Mouse (Mus musculus) embryo, embryonic 11 days (tissue): ENCODE measurements around the gene Spaca3.
A peak's percentile ranks its signal among the peaks of the same experiment; 100 is the strongest.

ENCODE experiments used
- DNase-seq: peaks from one replicate; pipeline ENCODE4 v3.0.0-alpha.2; 2015

The Spaca3 gene

DNA sequence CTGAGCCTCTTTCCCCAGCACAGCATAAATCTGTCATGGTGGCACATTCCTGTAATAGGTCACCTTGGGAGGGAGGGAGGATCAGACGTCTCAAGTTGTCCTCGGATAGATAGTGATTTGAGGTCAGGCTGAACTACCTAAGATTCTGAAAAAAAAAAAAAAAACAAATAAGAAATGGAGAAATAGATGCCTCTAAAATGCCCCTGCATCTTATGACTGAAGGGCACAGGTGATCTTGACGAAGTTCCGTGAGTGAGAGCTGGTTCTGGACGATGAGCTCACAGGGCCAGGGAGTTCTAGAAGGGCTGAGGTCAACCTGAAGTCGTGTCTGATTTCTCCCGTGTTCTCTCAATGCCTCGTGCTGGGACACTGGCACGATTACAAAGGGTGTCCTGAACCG, at the start of gene Spaca3:
Gene Spaca3, plus strand, starts transcription at position 301 of the 400 bp plus-strand sequence.
- DNase-seq = no peak

DNA sequence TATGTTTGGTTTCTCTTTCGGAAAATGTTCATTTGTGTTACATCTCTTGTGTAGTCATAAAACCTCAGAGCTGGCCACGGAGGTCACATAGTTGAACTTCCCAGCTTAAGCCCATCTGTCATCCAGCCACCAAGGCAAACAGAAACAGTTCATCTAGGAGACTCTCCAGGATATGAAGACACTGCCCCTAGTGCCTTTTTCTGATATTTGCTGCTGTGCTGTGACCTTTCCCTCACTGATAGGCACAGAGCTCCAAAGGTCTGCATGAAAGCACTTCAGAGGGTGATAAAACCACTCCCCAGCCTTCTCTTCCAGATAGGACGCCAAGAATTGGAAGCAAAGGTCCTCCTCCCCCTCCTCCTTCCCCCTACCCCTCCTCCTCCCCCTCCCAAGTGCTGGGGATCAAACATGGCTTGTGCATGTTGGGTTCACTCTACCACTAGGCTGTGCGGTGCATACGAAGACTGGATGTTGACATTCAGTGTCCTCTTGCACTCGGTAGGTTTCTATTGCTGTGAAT, 49.6 kb upstream of the Spaca3 start:
- DNase-seq = peak; percentile 39

DNA sequence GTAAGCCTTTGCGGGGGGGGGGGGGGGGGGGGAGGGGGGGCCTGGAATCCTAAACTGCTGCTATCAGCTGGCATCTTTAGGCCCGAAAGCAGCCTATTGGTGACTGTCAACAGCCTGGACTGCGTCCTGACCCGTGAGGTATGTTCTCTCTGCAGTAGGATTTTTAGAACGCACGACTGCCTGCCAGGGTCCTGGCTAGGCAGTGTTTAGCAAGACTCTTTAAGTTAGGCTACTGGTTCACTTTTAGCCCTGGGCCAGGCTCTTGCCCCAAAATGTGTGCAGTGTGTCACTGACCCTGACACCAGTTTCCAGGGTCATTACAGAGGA, 48.5 kb upstream of the Spaca3 start:
- DNase-seq = no peak

- DNase-seq = peak; percentile 77
Measured at GRCm38 (mm10) chr11:80809993-80810821, 48.0 kb upstream of the Spaca3 start, which contains the start of gene Tmem98. Tmem98 (plus strand) TSS chr11:80810175.

- peak; percentile 41 for DNase-seq
Measured at GRCm38 (mm10) chr11:80811156-80811555, 47.0 kb upstream of the Spaca3 start.

- DNase-seq = no peak
Measured at GRCm38 (mm10) chr11:80815354-80815753, 42.8 kb upstream of the Spaca3 start.

DNA sequence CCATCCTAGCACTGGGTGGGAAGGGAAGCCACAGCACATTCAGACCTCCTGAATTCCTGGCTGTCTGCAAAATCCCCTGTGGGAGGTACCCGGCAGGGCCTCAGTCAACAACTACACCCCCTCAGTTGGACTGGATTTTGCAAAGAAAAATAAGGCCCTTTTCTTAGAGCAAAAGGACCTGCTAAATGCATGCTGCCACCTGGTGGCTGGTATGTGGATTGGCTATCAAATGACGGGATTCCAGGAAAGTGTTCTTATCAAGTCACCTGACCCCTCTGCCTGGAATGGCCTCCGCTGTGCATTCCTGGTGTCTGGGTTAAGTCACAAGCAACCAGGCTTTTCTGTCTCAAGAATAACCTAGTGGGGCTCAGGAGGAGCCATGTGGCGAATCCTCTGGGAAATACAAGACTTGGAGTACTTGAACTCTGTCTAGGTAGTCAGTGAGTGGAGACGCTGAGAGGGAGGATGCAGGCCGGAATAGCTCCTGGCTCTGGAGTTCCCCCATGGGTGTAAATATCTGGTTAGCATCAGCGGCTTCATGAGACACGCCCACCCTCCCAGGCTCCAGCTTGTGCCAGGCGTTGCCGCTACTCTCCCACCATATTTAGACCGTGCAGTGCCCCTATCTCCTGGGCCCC, 40.0 kb upstream of the Spaca3 start:
- peak; percentile 89 for DNase-seq

DNA sequence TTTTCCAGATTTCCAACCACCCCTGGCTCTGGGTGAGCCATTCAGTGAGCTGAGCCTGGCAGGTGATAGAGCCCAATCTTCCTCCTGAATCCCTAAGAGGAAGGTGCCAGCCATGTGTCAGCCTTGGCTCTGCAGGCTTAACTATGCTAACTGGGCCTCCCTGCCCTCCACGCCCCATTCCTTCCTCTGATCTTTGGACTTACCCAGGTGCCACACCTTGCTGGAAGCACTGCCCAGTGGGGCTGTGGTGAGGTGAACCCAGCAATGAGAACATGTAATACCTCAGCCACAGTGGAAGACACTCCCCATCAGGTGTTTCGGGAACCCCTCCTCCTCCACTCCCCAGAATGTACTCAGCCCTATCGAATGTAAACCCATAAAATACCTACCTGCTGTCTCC, 38.1 kb upstream of the Spaca3 start:
- DNase-seq = no peak

GRCm38 (mm10) chr11:80821296-80821695, 36.9 kb upstream of the Spaca3 start:
- DNase-seq = peak; percentile 41

GRCm38 (mm10) chr11:80821794-80822193, 36.4 kb upstream of the Spaca3 start:
- DNase-seq = no peak

GRCm38 (mm10) chr11:80835395-80835794, 22.8 kb upstream of the Spaca3 start:
- DNase-seq = no peak

DNA sequence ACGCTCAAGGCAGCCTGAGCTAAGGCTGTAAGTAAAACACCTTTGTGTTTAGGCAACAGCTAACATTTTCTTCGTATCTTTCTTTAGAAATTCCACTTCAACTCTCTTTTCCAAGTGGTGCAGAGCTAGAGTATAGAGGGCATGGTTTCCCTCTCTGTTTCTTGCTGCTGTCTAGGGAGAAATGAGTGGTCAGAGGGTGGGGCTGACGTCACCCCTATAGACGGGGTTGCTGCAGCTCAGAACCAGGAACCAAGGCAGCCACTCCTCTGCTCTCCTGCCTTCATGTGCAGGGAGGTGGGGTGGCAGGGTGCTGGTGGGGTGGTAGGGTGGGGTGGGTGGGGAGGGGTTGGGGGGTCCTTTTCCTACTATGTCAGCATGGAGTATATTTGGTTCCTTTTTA, 22.3 kb upstream of the Spaca3 start:
- no peak for DNase-seq

GRCm38 (mm10) chr11:80838724-80839123, 19.4 kb upstream of the Spaca3 start:
- DNase-seq = no peak

DNA sequence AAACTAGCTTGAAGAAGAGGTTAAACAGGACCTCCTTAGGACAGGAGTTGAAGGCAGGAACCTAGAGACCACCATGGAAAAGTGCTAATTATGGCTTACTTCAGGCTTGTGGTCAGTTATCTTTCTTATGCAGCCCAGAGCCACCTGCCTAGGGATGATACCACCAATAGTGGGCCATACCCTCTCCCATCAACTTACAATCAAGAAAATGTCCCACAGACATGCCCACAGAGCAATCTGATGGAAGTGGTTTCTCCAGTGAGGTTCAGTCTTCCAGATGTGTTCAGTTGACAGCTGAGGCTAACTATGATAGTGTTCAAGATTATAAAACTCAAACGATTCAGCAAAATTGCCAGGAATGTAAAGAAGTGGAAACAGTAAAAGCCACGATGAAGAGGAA, 14.7 kb upstream of the Spaca3 start:
- no peak for DNase-seq

GRCm38 (mm10) chr11:80845486-80845885, 12.7 kb upstream of the Spaca3 start:
- DNase-seq = no peak

GRCm38 (mm10) chr11:80846115-80846514, 12.1 kb upstream of the Spaca3 start:
- no peak for DNase-seq

DNA sequence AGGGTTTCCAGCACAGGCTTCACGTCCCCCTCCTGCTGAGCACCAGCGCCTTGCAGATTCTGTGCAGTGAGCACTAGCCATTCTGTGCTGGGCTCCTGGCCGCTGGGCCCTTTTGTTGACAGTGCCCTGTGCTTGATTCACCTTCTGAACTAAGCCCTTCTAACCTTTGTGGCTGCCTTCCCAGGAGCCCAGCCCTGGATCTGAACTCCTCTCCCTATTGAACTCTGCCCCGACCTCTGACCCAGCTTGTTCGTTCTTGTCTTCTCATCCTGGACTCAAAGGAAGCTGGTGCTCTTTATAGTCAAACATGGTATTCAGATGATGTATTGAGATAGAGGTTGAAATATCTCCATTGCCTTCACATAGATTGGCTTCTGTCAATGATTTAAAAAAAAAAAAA, 10.0 kb upstream of the Spaca3 start:
- DNase-seq = no peak

DNA sequence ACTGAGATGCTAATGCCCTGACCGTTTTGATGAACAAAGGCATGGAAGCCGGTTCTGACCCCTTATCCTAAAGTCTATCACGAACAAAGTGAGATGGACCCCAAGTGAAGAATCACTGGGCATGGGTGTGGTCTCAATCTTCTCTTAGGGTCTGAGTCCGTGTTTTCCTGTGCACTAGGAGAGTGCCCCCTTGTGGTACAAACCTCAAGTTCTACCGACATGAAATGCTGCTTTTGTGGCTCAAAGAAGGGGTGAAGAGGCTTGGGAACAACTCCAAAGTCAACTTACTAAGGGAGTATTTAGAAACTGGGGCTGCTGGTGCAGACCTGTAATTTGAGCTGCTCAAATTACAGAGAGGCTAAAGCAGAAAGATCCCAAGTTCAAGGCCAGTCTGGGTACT, 6.3 kb upstream of the Spaca3 start:
- DNase-seq = peak; percentile 62

GRCm38 (mm10) chr11:80853014-80853413, 5.2 kb upstream of the Spaca3 start:
- no peak for DNase-seq

DNA sequence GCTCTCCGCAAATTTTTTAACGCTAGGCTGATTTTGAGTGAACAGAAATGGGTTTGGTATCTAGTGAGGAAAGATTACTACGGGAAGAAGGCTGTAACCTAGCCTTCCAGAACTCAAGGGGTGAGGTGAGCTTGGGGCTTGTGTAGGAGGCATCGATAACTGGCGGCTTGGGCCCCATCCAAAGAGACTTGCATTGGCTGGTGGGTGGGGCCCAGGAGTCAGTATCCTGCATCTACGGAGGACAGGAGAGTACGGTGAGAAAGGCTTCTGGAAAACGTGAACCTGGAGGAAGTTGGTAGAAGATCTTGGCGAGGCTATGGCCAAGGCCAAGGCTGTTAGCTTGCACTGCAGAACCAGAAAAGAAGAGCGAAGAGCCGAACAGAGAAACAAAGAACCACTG, 3.7 kb upstream of the Spaca3 start:
- no peak for DNase-seq

GRCm38 (mm10) chr11:80854908-80855307, 3.3 kb upstream of the Spaca3 start:
- DNase-seq = no peak

DNA sequence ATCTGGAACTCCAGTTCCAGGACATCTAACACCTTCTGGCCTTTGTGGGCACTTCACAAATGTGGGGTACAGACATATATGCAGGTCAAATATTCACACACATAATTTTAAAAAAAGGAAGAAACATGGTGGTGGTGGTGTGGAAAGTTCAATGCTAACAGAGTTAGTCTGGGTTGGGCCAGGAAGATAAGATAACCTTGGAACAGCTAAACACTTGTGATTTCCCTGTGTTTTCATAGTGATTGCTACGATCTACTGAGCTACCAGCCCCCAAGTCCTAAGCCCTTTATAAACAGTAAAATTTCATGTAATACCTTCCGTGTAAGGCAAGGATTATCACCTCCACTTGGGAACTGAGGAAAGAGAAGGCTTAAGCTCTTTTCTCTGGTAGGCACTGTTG, 1.3 kb upstream of the Spaca3 start:
- DNase-seq = no peak

- no peak for DNase-seq
Measured at GRCm38 (mm10) chr11:80862941-80863340, 4.8 kb downstream of the Spaca3 start.

- no peak for DNase-seq
Measured at GRCm38 (mm10) chr11:80868039-80868438, 9.9 kb downstream of the Spaca3 start.
